Mouse (Mus musculus): ENCODE measurements around the gene Ankzf1. TPM values are rescaled to one million over a fixed set of nuclear protein-coding genes. Genes with fewer than 3 reads are reported as not detected.

The Ankzf1 gene
- total RNA-seq (2022) = 10 to 100 TPM; 17.0 to 28.2 (median 22.8) TPM

DNA sequence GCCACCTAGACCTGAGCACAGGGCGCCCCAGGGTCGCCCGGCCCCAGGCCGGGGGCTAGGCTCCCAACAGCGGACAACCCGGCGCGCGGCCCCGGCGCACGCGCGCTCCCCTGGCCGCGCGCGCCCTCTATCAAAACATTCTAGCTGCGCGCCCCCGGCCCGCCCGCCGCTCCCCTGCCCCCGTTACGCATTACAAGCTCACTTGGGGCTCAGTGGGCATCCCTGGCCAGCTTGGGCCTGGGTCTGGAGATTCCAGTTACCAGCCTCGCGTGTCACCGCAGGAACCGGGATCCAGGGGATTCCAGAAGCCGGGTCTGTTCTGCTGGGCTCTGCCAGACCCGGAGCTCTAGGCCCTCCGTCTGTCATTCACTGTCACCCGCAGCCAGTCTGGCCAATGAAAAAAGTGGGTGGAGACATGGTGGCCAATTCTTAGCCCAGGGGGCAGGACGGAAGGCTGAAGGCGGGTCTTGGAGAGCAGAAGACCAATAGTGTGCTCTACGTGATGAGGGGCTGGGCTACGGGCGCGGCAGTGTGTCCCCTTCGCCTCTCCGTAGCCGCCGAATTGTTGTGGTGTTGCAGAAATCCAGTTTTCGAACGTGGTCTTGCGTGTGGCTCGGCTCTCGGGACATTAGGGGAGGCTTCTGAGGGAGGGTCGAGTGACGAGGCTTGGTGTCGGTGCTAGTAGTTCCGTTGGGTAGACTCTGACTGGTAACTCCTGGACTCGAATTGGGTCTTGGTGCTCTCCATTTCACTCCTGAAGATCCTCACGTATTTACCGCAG lies at the start of gene Ankzf1, which contains the start of gene Atg9a:
Gene Ankzf1 (plus strand): TSS at position 530 of the 781 bp plus-strand sequence.
Gene Atg9a (minus strand): TSS at position 575 of the 781 bp plus-strand sequence.
- peak; percentile 98 for DNase-seq

DNA sequence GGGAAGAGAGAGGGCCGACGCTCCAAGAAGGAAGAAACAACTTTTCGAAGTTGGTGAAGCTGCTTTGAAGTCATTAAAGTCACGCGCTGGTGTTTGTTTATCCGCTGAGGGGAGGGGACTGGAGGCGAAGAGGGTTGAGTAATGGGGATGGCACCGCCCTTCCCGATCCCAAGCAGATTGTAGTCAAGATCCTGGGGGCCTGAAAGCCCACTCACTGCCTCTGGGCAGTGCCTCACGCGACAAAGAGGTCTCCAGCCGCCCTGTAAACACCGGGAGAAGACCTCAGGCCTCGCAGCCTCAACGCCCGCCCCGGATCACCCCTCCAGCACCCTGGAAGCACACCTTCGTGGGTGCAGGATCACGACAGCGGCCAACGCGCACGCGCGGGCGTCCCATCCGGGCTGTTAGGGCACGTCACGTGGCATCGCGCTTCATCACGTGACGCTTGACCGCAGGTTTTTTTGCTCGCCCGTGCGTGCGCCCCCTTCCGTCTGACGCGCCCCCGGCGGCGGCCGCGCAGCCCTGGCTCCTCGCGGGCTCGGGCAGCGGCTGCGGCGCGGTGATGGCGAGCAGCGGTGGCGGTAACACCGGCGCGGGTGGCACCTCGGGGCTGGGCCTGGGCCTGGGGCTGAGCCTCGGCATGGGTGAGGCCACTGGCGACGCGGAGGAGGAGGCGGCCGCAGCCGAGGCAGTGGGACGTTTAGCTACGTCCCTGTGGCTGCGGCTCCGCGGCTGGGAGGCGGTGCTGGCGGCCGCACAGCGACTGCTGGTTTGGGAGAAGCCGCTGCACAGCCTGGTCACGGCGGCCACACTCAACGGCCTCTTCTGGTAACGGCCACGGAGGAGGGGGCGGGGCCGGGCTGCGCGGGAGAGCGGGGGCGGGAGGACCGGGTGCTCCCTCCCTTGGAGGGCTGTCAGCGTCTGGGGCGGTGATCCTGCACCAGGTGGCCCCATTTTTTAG lies 49.4 kb upstream of the Ankzf1 start, which contains the start of the genes Cnppd1 and Retreg2:
Gene Cnppd1 (minus strand): TSS at position 411 of the 961 bp plus-strand sequence.
Gene Retreg2 (plus strand): TSS at position 478 of the 961 bp plus-strand sequence.
- peak; percentile 94 for DNase-seq

DNA sequence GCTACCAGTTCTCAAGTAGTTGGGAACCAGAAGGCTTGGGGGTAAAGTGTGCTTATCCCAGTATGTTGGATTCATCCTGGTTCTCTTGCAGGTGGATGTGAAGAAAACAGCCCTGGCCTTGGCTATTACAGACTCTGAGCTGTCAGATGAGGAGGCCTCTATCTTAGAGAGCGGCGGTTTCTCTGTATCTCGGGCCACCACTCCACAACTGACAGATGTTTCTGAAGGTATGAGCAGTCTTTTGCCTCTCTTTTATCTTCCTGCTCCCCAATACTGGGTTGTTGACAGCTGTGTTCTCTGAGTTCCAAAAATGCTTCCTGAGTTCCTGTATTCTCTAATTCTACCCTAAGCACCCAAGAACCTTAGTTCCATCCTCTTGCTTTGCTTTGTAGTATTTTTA lies 46.4 kb upstream of the Ankzf1 start:
- no peak for DNase-seq

DNA sequence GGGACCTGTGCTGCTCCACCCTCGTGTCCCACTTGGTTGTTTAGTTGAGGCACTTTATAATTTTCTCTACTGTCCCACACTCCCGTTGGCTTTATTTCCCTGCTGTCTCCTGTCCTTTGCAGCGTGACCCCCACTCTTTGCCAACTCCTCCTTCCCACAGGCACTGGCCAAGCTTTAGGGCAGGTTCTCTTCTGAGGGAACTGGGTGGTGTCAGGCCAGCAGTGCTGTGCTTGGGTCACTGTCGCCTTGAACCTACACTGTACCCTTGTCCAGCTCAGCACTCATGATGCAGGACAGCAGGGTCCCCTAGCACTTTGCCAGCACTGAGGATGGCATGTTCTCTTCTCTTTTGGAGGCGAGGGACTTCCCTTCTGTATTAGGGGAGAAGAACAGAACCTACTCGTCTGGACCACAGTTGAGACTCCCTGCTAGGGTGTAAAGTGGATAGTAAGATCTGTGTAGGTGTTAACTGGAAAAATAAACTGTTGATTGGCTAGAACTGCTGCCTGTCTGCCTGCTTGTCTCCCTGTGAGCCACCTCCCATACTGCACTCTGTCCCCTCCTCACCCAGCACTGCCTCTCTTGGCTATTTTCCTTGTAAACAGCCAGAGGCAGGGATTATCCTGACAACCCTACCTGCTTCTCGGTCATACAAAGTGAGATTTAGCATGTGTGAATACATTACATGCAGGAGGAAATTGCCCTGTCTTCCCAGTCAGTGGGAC lies 44.4 kb upstream of the Ankzf1 start:
- DNase-seq = no peak

DNA sequence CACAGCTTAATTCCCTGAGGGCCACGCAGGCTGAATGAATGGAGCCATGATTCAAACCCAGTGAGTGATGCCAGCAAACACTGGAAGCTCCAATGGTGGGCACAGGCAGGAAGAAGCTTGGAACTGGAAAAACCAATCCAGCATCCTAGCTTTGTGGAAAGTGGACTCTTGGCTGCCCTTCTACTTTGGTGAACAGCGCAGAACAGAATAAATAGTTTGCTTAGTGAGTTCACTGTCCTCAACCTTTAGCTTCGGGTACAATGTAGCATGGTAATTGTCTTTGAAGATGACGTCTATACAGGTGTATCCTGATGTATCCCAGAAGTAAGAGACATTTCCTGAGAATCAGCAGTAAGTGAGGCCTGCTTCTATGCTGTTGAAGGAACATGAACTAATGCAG lies 43.2 kb upstream of the Ankzf1 start:
- DNase-seq = no peak

DNA sequence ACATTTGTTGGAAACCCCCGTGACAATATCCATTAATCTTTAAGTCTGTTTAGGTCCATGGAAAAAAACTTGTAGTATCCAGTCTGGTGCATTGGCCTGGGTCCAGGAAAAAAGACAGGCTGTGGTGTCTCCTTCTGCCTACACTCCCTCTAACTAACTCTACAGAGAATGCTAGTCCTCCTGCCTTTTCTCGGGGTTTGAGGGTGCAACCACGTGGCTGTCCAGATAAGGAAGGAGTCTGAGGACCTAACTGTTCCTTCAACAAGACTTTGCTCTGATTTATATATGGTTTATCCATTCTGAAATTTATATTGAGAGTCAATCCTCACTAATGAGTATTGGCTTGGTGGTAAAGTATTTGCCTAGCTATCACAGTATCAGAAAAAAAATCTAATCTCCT lies 36.1 kb upstream of the Ankzf1 start:
- no peak for DNase-seq

DNA sequence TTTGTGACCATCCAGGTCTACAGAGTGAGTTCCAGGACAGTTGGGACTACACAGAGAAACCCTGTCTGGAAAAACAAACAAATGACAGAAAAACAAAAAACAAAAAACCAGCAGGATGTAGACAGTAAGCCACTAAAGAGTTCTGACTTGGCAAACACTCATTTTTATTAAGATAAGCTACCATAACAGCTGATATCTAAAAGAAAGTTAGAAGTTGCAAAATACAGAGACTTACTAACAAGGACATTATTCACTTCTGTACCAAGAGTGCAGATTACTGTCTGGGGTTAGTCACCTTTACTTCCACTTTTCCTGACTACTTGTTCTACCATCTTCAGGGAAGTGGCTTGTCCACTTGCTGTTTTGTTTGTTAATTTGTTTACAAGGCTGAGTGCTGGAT lies 33.0 kb upstream of the Ankzf1 start:
- DNase-seq = no peak

DNA sequence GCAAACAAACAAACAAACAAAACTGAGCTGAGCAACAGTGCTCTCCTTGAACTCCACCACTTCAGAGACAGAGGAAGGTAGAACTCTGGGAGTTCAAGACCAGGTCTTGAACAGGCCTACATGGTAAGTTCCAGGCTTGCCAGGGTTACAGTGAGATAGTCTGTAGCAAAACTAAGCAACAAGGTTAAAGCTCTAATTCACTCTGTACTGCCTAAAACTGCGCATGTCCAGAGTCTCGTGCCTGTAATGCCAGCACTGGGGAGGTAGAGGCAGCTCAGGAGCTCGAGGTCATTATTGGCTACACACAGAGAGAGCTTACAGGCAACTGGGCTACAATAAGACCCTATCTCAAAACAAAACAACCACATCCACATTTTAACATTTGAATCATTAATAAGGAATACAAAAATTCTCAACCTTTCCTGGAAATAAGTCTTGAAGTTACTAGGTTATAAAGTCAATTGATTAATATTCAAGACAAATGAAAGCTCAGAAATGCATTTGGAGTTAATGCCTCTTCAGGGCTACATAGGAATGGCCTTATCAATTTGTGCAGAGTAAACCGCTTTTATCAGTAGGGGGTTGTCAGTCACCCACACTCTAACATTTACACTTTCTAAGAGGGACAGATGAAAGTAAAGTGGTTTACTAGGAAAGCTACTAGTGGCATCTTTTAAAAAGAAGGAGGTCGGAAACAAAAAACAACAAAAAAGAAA lies 32.3 kb upstream of the Ankzf1 start:
- DNase-seq = no peak

DNA sequence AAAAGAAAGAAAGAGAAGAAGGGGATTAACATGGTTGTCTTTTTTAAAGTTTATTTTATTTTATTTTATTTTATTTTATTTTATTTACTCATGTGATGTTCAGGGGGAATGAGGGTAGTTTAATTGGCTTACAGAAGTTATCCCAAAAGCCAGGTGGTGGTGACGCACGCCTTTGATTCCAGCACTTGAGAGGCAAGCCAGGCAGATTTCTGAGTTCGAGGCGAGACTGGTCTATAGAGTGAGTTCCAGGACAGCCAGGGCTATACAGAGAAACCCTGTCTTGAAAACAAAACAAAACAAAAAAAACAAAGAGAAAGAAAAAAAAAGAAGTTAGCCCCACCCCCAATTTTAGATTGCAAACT lies 31.7 kb upstream of the Ankzf1 start:
- no peak for DNase-seq

DNA sequence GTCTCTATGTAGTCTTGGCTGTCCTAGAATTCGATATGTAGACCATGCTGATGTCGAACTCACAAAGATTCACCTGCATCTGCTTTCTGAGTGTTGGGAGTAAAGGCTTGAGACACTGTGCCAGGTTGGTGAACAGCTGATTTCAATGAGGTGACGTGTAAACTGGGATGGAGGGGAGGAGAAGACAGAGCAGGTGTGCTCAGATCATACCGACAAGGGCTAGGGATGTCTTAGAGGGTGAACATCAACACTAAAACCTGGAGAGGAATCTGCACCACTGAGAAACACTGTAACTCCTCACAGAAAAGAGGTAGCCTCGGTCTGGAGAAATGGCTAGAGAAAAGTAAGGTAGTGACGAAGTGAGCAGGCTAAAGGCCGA lies 23.9 kb upstream of the Ankzf1 start:
- no peak for DNase-seq

DNA sequence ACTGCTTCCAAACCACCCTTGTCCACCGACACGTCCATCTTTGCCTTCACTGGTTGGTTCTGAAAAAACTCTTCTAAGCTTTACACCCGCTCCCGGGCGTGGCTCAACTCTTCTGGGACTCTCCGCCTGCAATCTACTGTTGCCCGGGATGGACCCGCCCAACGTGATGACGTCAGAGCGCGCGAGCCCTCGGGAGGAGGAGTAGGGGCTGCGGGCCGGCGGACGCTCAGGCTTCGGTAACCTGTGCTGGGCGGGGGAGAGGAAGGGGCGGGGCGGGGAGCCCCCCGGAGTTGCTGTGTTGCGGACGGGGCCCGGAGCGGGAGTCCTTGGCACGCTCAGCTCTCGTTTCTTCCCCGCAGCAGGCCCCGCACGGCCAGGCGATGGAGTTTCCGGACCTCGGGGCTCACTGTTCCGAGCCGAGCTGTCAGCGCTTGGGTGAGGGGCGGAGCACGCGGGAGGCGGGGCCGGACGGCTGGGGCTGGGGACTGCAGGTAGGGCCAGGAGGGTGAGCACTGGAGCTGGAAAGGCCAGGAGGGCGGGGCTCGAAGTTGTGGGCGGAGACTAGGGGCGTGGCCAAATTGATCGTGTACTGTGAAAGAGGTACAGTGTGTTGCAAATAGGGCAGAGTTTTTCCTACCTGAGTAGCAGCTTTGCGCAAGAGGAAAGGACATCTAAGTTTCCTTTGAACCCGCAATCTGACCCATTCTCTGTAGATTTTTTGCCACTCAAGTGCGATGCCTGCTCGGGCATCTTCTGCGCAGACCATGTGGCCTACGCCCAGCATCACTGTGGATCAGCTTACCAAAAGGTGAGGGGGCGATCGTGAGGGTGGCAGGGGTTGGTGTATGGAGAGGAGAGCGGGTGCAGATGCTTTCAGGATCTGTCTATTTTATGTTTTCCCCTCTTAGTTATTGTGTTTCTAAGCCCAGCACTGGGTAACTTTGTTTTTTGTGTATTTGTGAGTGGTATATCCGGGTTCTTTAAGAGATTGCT lies 23.2 kb upstream of the Ankzf1 start, which contains the start of gene Zfand2b:
Gene Zfand2b (plus strand): TSS at position 175 of the 993 bp plus-strand sequence.
- DNase-seq = peak; percentile 96

DNA sequence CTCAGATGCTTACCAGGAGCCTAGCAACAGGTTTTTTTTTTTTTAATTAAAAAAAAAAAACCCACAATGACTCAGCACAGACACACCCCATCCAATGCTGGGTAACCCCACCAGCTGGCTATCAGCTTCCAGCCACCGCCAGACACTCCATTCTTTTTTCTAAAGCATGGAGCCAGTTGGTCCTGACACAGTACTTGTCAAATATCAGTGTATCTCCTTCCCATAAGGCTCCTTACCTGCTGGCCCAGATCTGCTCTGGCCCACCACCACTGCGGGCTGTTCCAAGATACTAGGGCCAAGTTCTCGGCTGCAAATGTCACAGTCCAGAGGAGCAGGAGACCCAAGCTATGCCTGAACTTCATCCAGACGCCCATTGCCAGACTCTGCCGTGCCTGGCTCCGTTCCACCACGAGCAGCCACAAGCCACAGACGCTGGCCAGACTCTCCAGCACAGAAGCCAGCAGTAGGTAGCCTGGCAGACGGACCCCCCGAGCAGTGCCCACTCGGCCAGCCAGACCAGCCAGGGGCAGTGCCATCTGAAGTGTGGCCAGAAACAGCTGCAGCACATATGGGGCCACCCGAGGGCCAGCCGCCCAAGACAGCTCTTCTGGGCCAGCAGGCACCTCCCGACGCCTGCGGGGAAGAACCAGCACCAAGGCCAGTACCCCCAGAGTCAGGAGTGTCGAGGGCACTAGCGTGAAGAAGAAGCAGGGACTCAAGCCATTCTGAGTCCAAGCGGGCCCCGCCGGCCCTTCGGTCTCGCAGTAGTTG lies 12.4 kb upstream of the Ankzf1 start:
- no peak for DNase-seq

DNA sequence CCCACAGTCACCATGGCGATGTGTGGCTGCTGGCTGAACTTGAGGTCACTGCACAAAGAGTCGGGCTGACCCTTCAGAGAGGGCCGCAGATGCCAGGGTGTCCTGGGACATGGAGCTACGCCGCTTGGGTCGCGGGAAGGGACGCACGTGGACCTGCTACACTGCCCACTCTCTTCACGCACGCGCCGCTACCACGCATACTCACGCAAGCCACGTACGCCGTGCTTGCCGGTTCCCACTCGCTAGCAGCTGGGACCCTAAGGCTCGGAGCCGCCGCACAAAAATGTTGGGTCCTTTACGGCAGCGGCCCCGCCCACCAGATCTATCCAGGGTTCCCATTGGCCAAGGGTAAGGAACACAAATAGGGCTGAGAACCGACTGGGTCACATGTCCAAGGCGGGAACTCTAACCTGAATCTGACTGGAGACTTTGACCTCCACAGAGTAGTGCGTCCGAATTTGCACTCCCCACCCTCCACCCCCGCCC lies 11.8 kb upstream of the Ankzf1 start, which contains the start of gene Abcb6:
Gene Abcb6 (minus strand): TSS at position 288 of the 486 bp plus-strand sequence.
- peak; percentile 85 for DNase-seq

DNA sequence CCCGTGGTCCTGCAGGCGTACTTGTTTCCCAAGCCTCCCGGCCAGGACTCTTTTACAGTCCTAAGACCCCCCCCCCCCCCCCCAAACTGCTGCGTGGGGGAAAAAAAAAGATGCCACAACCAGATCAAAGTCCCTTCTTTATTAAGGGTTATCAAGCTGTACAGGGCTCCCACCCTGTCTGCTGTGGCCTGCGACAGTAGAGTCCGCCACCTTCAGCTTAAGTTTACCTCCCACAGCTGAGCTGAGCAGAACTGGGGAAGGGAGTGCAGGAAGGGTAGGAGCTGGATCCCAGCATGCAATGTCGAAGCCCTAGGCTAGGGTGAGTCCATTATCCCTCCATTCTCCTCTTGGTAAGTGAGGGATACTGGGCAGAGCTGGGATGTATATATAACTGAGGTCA lies 11.2 kb upstream of the Ankzf1 start:
- no peak for DNase-seq

DNA sequence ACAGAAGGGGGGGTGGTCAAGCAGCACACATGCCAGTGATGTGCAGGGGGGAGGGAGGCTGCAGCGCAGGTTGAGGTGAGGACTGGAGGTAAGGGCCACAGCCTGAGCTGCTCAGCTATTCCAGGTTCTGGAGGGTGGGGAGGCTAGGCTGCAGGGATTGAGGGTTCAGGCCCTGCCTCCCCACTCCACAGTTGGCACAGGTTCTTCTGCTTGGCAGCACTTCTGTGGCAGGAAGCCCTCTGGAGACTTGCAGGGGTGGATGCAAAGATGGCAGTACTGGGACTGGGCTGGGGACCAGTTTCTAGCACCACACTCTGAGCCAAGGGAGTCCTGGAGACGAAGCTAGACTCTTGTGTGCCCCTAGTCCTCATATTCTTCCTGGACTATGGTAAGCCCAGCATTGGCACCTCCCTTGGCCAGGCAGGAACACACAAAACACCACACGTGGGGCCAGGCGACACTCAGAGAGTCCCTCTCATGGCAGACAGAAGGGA lies 10.5 kb upstream of the Ankzf1 start:
- DNase-seq = no peak

DNA sequence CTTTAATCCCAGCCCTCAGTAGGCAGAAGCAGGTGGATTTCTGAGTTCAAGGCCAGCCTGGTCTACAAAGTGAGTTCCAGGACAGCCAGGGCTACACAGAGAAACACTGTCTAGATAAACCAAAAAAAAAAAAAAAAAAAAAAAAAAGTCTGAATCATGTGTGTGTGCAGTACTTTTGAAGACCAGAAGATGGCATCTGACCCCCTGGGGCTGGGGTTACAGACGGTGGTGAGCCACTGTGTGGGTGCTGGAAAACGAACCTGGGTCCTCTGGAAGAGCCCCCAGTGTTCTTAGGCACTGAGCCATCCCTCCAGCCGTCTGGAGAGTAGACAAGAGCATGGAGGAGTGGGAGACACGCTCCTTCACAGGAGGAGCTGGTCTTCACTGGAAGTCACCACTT lies 9.8 kb upstream of the Ankzf1 start:
- DNase-seq = no peak

DNA sequence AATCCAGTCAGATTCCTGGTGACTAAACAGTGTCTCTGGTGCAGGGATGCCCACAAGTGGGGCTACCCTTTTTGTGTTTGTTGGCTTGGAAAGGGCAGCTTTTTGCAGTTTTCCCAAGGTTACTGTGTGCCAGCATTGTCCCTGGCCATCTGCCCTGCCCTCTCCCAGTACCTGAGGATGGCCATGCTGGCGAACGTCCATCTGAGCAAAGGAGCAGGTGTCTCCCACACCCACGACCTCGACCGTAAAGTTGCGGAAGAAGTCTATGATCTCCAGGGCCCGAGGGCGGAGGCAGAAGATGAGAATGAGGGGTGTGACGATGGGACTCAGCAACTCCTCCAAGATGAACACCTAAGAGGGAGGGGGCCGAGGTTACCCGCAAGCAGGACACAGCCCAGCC lies 6.5 kb upstream of the Ankzf1 start:
- no peak for DNase-seq

DNA sequence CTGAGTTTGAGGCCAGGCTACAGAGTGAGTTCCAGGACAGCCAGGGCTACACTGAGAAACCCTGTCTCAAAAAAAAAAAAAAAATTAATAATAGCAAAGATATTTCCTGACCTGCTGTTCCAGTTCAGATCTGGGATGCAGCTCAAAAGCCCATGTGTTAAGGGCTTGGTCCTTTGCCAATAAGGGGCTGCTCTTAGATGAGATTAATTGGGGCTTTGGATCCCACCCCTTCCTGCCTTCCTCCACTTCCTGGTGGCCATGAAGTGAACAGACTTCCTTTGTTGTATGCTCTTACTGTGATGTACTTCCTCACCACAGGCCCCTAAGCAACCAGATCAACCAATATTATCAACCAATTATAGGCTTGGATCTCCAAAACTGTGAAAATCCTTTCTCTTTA lies 4.8 kb upstream of the Ankzf1 start:
- DNase-seq = no peak

DNA sequence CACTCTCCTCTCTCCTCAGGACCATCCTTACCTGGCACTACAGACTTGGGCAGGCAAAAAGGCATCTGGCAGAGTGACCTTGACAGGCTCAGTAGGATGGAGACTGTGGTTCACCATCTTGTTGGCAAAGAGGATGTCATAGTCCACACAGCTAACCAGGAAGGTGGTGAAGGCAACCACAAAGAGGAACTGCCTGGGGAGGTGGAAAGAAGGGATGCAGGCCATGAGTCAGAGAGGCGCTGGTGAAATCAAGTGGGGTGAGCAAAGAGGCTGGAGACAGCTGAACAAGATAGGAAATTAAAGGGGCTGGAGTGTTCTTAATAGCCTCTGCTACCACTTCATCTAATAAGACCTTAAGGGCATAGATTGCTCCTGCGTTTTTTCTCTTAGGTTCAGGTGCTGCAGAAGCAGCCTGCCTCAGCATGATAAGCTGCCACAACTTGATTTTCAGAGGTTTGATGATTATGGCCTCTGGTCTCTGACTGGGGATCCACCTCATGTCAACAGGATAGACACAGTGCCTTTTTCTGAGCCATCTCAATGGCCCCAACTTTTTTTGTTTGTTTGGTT lies 4.0 kb upstream of the Ankzf1 start:
- no peak for DNase-seq
